Mouse (Mus musculus): ENCODE measurements around the gene Tmem262. TPM values are rescaled to one million over a fixed set of nuclear protein-coding genes. Genes with fewer than 3 reads are reported as not detected.

The Tmem262 gene
- polyA plus RNA-seq, 1 experiment from 2014 or later: not detected

DNA sequence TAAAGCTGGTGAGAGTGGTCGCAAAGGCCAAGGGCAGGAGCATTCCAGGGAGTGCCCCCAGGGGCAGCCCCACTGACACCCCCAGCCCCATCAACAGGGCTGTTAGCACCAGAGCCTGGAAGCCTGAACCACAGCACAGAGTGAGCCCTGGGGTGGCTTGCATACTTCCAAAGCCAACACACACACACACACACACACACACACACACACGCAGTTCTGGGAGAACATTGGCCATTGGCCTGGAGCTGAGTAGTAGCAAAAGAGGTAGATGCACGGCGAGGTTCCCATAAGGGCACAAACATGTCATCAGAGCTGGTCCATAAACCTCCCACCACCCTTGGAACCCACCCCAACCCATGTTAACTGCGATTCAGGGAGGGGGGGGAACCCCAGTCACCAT is 13.3 kb upstream of the Tmem262 start:
- H3K4me3 ChIP-seq: peak overlapping the region; percentile 66
- peak; percentile 16 for ATAC-seq (replicated peaks)
- H3K9me3 ChIP-seq: no peaks in the 10 kb centered on the region
- H3K27me3 ChIP-seq (replicated peaks): no peaks in the 10 kb centered on the region
- WGBS: 42% methylated on average over 5 of the region's 5 CpGs
- peak overlapping the region; percentile 95 for H3K4me2 ChIP-seq
- H3K9ac ChIP-seq: peak overlapping the region; percentile 87
- H3K4me1 ChIP-seq: peaks cover 46% of the 10 kb centered on the region
- peaks cover 18% of the 10 kb centered on the region for H3K36me3 ChIP-seq (replicated peaks)
- H3K27ac ChIP-seq: peak overlapping the region; percentile 93

DNA sequence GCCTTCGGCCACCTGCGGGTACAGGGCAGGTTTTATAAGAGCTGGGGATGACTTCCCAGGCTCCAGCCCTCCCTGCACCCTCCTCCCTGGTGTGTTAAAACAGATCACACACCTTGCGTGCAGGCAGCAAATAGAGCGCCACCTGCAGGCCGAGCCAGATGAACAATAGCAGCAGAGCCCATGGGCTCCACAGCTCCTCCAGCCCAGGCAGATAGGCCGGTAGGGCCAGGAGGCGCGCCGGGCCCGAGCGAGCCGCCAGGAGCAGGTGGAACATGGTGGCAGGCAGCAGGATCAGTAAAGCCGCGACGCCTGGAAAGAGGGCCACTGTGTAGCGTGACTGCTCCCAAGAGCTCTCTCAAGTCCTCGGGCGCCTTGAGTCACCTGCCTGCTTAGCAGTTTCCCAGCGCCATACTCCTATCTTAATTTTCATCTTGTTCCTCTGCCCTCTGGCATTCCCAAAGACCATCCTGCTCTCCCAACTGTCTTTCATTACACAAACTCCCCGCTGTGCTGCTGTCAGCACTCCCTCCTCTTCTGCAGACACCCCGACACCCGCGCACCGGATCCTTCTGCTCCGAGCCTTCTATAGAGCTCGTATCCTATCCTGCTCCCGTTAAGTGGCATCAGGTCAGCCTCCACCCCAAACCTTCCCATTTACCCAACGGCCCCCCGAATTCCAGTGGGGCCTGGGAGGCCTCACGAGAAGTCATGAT is 12.7 kb upstream of the Tmem262 start:
- peak overlapping the region; percentile 66 for H3K4me3 ChIP-seq
- 2% methylated on average over 30 of the region's 30 CpGs for WGBS
- no peaks in the 10 kb centered on the region for H3K9me3 ChIP-seq
- peak; percentile 79 for ATAC-seq (replicated peaks)
- peaks cover 40% of the 10 kb centered on the region for H3K4me1 ChIP-seq
- peaks cover 19% of the 10 kb centered on the region for H3K36me3 ChIP-seq (replicated peaks)
- H3K27ac ChIP-seq: peak overlapping the region; percentile 93
- H3K4me2 ChIP-seq: peak overlapping the region; percentile 95
- no peaks in the 10 kb centered on the region for H3K27me3 ChIP-seq (replicated peaks)
- H3K9ac ChIP-seq: peak overlapping the region; percentile 87

GRCm38 (mm10) chr19:6067724-6068415 is 12.0 kb upstream of the Tmem262 start, which contains the start of gene Tm7sf2:
TSS of gene Tm7sf2 (minus strand) at chr19:6068373.
- Histone ChIP-seq H3K27ac (peak within 1 kb of the TSS; percentile 93), H3K9me3 (no peaks in the 10 kb centered on the region), H3K4me1 (peaks cover 33% of the 10 kb centered on the region), H3K27me3 (replicated peaks) (no peaks in the 10 kb centered on the region), H3K4me2 (peak within 1 kb of the TSS; percentile 95), H3K4me3 (peak within 1 kb of the TSS; percentile 66), H3K9ac (peak within 1 kb of the TSS; percentile 87), H3K36me3 (replicated peaks) (peaks cover 19% of the 10 kb centered on the region)
- peak; percentile 94 for ATAC-seq (replicated peaks)
- 9% methylated on average over 33 of the region's 33 CpGs for WGBS

DNA sequence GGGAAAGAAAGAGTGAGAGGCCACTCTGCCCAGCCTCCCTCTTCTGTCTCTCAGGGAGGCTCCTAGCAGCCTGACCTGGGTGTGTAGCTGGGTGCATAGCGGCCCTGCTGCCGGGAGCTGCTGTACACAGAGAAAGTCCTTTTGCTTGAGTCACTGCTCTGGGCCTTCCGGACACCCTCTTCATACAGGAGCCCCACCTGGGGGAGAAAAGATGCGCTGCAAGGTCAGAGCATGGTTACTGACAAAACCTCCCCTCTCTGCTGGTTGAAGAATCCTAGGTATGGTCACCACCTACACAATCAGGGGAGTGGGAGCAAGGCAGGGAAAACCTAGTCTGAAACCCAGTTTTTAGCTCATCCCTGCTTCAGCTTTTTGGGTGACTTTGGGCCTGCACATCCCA is 10.9 kb upstream of the Tmem262 start:
- H3K4me1 ChIP-seq: peaks cover 24% of the 10 kb centered on the region
- H3K36me3 ChIP-seq (replicated peaks): peaks cover 23% of the 10 kb centered on the region
- no peak overlapping the region for H3K4me3 ChIP-seq
- no peaks in the 10 kb centered on the region for H3K9me3 ChIP-seq
- H3K9ac ChIP-seq: no peak overlapping the region
- no peaks in the 10 kb centered on the region for H3K27me3 ChIP-seq (replicated peaks)
- H3K4me2 ChIP-seq: no peak overlapping the region
- ATAC-seq (replicated peaks): no peak
- no peak overlapping the region for H3K27ac ChIP-seq
- WGBS: 81% methylated on average over 4 of the region's 4 CpGs

- Histone ChIP-seq H3K36me3 (replicated peaks) (peaks cover 23% of the 10 kb centered on the region), H3K27ac (no peak overlapping the region), H3K4me2 (no peak overlapping the region), H3K4me3 (no peak overlapping the region), H3K9me3 (no peaks in the 10 kb centered on the region), H3K4me1 (peaks cover 24% of the 10 kb centered on the region), H3K9ac (no peak overlapping the region), H3K27me3 (replicated peaks) (no peaks in the 10 kb centered on the region)
- no peak for ATAC-seq (replicated peaks)
- 94% methylated on average over 10 of the region's 10 CpGs for WGBS
Observed at GRCm38 (mm10) chr19:6069851-6070250, 10.0 kb upstream of the Tmem262 start.

GRCm38 (mm10) chr19:6070571-6071250 is 9.1 kb upstream of the Tmem262 start:
- Histone ChIP-seq H3K36me3 (replicated peaks) (peaks cover 23% of the 10 kb centered on the region), H3K9ac (no peak overlapping the region), H3K4me2 (no peak overlapping the region), H3K4me1 (peaks cover 28% of the 10 kb centered on the region), H3K4me3 (no peak overlapping the region), H3K27ac (no peak overlapping the region), H3K27me3 (replicated peaks) (no peaks in the 10 kb centered on the region), H3K9me3 (no peaks in the 10 kb centered on the region)
- ATAC-seq (replicated peaks): no peak
- WGBS: 92% methylated on average over 31 of the region's 31 CpGs

GRCm38 (mm10) chr19:6071261-6071660 is 8.6 kb upstream of the Tmem262 start:
- no peaks in the 10 kb centered on the region for H3K27me3 ChIP-seq (replicated peaks)
- no peak overlapping the region for H3K9ac ChIP-seq
- ATAC-seq (replicated peaks): no peak
- H3K36me3 ChIP-seq (replicated peaks): peaks cover 23% of the 10 kb centered on the region
- peaks cover 28% of the 10 kb centered on the region for H3K4me1 ChIP-seq
- no peak overlapping the region for H3K27ac ChIP-seq
- no peak overlapping the region for H3K4me3 ChIP-seq
- no peaks in the 10 kb centered on the region for H3K9me3 ChIP-seq
- WGBS: 98% methylated on average over 19 of the region's 19 CpGs
- H3K4me2 ChIP-seq: no peak overlapping the region

- Histone ChIP-seq H3K4me2 (no peak overlapping the region), H3K27me3 (replicated peaks) (no peaks in the 10 kb centered on the region), H3K36me3 (replicated peaks) (peaks cover 23% of the 10 kb centered on the region), H3K9me3 (no peaks in the 10 kb centered on the region), H3K4me1 (peaks cover 20% of the 10 kb centered on the region), H3K4me3 (no peak overlapping the region), H3K9ac (no peak overlapping the region), H3K27ac (no peak overlapping the region)
- 89% methylated on average over 5 of the region's 5 CpGs for WGBS
- no peak for ATAC-seq (replicated peaks)
Observed at GRCm38 (mm10) chr19:6073889-6074288, 5.9 kb upstream of the Tmem262 start.

- Histone ChIP-seq H3K4me1 (peaks cover 20% of the 10 kb centered on the region), H3K4me3 (peak within 1 kb of the TSS; percentile 79), H3K36me3 (replicated peaks) (peaks cover 15% of the 10 kb centered on the region; the same call in 1 of the 2 replicates), H3K4me2 (peak within 1 kb of the TSS; percentile 95), H3K27me3 (replicated peaks) (no peaks in the 10 kb centered on the region), H3K9me3 (no peaks in the 10 kb centered on the region), H3K9ac (peak within 1 kb of the TSS; percentile 75), H3K27ac (peak within 1 kb of the TSS; percentile 89)
- peak; percentile 87 for ATAC-seq (replicated peaks)
- WGBS: 2% methylated on average over 33 of the region's 33 CpGs
Observed at GRCm38 (mm10) chr19:6076564-6077393, 3.1 kb upstream of the Tmem262 start, which contains the start of gene Vps51. TSS of gene Vps51 (minus strand) at chr19:6077231.

DNA sequence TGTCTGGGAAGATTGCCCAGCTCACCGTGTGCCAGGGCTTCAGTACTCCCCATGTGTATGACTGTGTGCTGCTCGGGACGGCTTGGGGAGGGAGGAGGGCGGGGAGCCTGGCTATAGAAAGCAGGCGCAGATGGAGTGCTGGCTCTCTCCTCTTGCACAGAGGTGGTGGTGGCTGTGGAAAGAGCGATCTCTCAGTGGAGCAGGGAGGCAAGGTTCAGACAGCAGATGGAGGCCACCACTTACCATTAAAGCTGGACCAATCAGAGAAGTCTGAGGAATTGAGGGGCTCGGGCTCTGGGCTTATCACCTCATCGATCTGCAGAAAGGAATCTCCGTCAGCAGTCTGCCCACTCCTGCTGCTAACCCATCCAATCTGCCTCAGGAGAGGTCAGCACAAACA is 2.3 kb downstream of the Tmem262 start, which contains the start of gene Gm28374:
TSS of gene Gm28374 (minus strand) at position 101 of the 400 bp plus-strand sequence.
- ATAC-seq (replicated peaks): no peak
- Histone ChIP-seq H3K9me3 (no peaks in the 10 kb centered on the region), H3K27ac (no peak within 1 kb of the TSS), H3K36me3 (replicated peaks) (peaks cover 14% of the 10 kb centered on the region; the same call in 1 of the 2 replicates), H3K9ac (no peak within 1 kb of the TSS), H3K4me1 (peaks cover 29% of the 10 kb centered on the region), H3K4me2 (no peak within 1 kb of the TSS), H3K27me3 (replicated peaks) (no peaks in the 10 kb centered on the region), H3K4me3 (no peak within 1 kb of the TSS)
- WGBS: 88% methylated on average over 9 of the region's 9 CpGs

- Histone ChIP-seq H3K4me1 (peaks cover 25% of the 10 kb centered on the region), H3K4me3 (peak within 1 kb of the TSS; percentile 77), H3K27ac (peak within 1 kb of the TSS; percentile 62), H3K9ac (peak within 1 kb of the TSS; percentile 67), H3K36me3 (replicated peaks) (peaks cover 14% of the 10 kb centered on the region; the same call in 1 of the 2 replicates), H3K4me2 (peak within 1 kb of the TSS; percentile 92), H3K27me3 (replicated peaks) (no peaks in the 10 kb centered on the region), H3K9me3 (no peaks in the 10 kb centered on the region)
- 1% methylated on average over 58 of the region's 58 CpGs for WGBS
- peak; percentile 92 for ATAC-seq (replicated peaks)
Observed at GRCm38 (mm10) chr19:6084478-6085248, 4.8 kb downstream of the Tmem262 start, which contains the start of the genes Zfpl1 and Cdca5. TSS of gene Zfpl1 (minus strand) at chr19:6084956. TSS of gene Cdca5 (plus strand) at chr19:6084983.
